Mouse (Mus musculus) liver, embryonic 12.5 days (tissue): ENCODE data around the gene Tmem106b. TPM values are rescaled to one million over a fixed set of nuclear protein-coding genes. Genes with fewer than 3 reads are reported as not detected.

Experiments used
- ATAC-seq: fragments of 200-750 bp; cut with Nextera tagmentation; 2 replicates; pipeline ENCODE4 v1.8.0; 2017; ENCODE audit warnings: moderate number of reproducible peaks, mild to moderate bottlenecking, moderate library complexity
- H3K27ac ChIP-seq: fragments of 300-500 bp; sonication (generic); 2 replicates; pipeline ENCODE4 v1.5.1; 2016; ENCODE audit warnings: mild to moderate bottlenecking
- H3K27me3 ChIP-seq: fragments of 300-500 bp; sonication (generic); replicated peaks from 2 replicates; pipeline ENCODE4 v1.6.1; 2016; ENCODE audit warnings: mild to moderate bottlenecking, moderate library complexity
- H3K36me3 ChIP-seq: fragments of 300-500 bp; sonication (generic); 2 replicates; pipeline ENCODE4 v1.6.1; 2016; ENCODE audit warnings: mild to moderate bottlenecking, moderate library complexity
- H3K4me1 ChIP-seq: fragments of 300-500 bp; sonication (generic); 2 replicates; pipeline ENCODE4 v1.6.1; 2016
- H3K4me2 ChIP-seq: fragments of 300-500 bp; sonication (generic); 2 replicates; pipeline ENCODE4 v1.6.1; 2016; ENCODE audit warnings: mild to moderate bottlenecking, moderate library complexity
- H3K4me3 ChIP-seq: fragments of 300-500 bp; sonication (generic); 2 replicates; pipeline ENCODE4 v1.5.1; 2016; ENCODE audit warnings: mild to moderate bottlenecking, moderate library complexity
- H3K9ac ChIP-seq: fragments of 300-500 bp; sonication (generic); 2 replicates; pipeline ENCODE4 v1.6.1; 2016; ENCODE audit warnings: mild to moderate bottlenecking, moderate library complexity
- H3K9me3 ChIP-seq: fragments of 300-500 bp; sonication (generic); replicated peaks from 2 replicates; pipeline ENCODE4 v1.6.1; 2016; ENCODE audit warnings: mild to moderate bottlenecking, moderate library complexity
- WGBS: fragments of 180-500 bp; shearing (Covaris S2); methylation state at CpG from one replicate; pipeline ENCODE4 v1.1.7; 2016; ENCODE audit not compliant: insufficient replicate concordance; 5-methylcytosine and 5-hydroxymethylcytosine counted together
- polyA plus RNA-seq: library from polyadenylated mRNA; unstranded; fragments of >200 nt; fragmentation: Nextera tagmentation; extraction: Ambion mirVana; gene quantifications from 2 replicates; pipeline ENCODE4 v1.2.1, GENCODE M21; 2016

The Tmem106b gene
- 12.3 and 12.4 TPM in 2 replicates for polyA plus RNA-seq

- H3K27ac ChIP-seq = peak within 1 kb of the TSS; percentile 80
- WGBS = 4% methylated on average over 60 of the region's 61 CpGs
These were observed at the start of gene Tmem106b for GRCm38 (mm10) chr6:13069302-13070146. TSS of gene Tmem106b (plus strand) at chr6:13069759.

GRCm38 (mm10) chr6:13021245-13022100 lies 48.1 kb upstream of the Tmem106b start:
- Histone ChIP-seq H3K9ac (no peak overlapping the region), H3K4me2 (no peak overlapping the region), H3K27me3 (no peaks in the 10 kb centered on the region), H3K36me3 (no peaks in the 10 kb centered on the region), H3K4me3 (no peak overlapping the region), H3K27ac (no peak overlapping the region), H3K4me1 (no peaks in the 10 kb centered on the region), H3K9me3 (no peaks in the 10 kb centered on the region)
- WGBS = 44% methylated on average over 5 of the region's 5 CpGs
- no peak for ATAC-seq

More at GRCm38 (mm10) chr6:13069302-13070146, at the start of gene Tmem106b:
- Histone ChIP-seq H3K9ac (peak within 1 kb of the TSS; percentile 88), H3K4me3 (peak within 1 kb of the TSS; percentile 92), H3K4me2 (peak within 1 kb of the TSS; percentile 77), H3K9me3 (no peaks in the 10 kb centered on the region), H3K27me3 (no peaks in the 10 kb centered on the region), H3K36me3 (peaks cover 17% of the 10 kb centered on the region), H3K4me1 (peaks cover 9% of the 10 kb centered on the region)
- ATAC-seq = peak; percentile 99

GRCm38 (mm10) chr6:13030558-13030957 lies 39.0 kb upstream of the Tmem106b start:
- Histone ChIP-seq H3K4me3 (no peak overlapping the region), H3K27ac (no peak overlapping the region), H3K9me3 (no peaks in the 10 kb centered on the region), H3K4me2 (no peak overlapping the region), H3K27me3 (no peaks in the 10 kb centered on the region), H3K9ac (no peak overlapping the region), H3K4me1 (no peaks in the 10 kb centered on the region), H3K36me3 (no peaks in the 10 kb centered on the region)
- ATAC-seq = no peak

GRCm38 (mm10) chr6:13030961-13031360 lies 38.6 kb upstream of the Tmem106b start:
- no peaks in the 10 kb centered on the region for H3K27me3 ChIP-seq
- no peak overlapping the region for H3K27ac ChIP-seq
- no peak for ATAC-seq
- 32% methylated on average over 1 of the region's 1 CpGs for WGBS
- H3K9me3 ChIP-seq = no peaks in the 10 kb centered on the region
- H3K4me1 ChIP-seq = no peaks in the 10 kb centered on the region
- no peaks in the 10 kb centered on the region for H3K36me3 ChIP-seq
- no peak overlapping the region for H3K4me3 ChIP-seq
- H3K9ac ChIP-seq = no peak overlapping the region
- no peak overlapping the region for H3K4me2 ChIP-seq

- Histone ChIP-seq H3K4me1 (no peaks in the 10 kb centered on the region), H3K9ac (no peak overlapping the region), H3K4me2 (no peak overlapping the region), H3K27ac (no peak overlapping the region), H3K36me3 (no peaks in the 10 kb centered on the region), H3K9me3 (no peaks in the 10 kb centered on the region), H3K27me3 (no peaks in the 10 kb centered on the region), H3K4me3 (no peak overlapping the region)
- no peak for ATAC-seq
- 64% methylated on average over 4 of the region's 4 CpGs for WGBS
These were observed 17.0 kb upstream of the Tmem106b start for GRCm38 (mm10) chr6:13052408-13053200.

GRCm38 (mm10) chr6:13061276-13062039 lies 8.1 kb upstream of the Tmem106b start:
- no peaks in the 10 kb centered on the region for H3K36me3 ChIP-seq
- H3K9ac ChIP-seq = no peak overlapping the region
- H3K4me3 ChIP-seq = no peak overlapping the region
- no peaks in the 10 kb centered on the region for H3K9me3 ChIP-seq
- H3K27me3 ChIP-seq = no peaks in the 10 kb centered on the region
- no peak overlapping the region for H3K4me2 ChIP-seq
- no peak for ATAC-seq
- H3K4me1 ChIP-seq = no peaks in the 10 kb centered on the region
- no peak overlapping the region for H3K27ac ChIP-seq

- Histone ChIP-seq H3K36me3 (no peaks in the 10 kb centered on the region), H3K27me3 (no peaks in the 10 kb centered on the region), H3K4me3 (no peak overlapping the region), H3K27ac (no peak overlapping the region), H3K4me2 (no peak overlapping the region), H3K9me3 (no peaks in the 10 kb centered on the region), H3K9ac (no peak overlapping the region), H3K4me1 (no peaks in the 10 kb centered on the region)
- no peak for ATAC-seq
- 49% methylated on average over 4 of the region's 4 CpGs for whole genome bisulfite sequencing
These were observed 7.5 kb upstream of the Tmem106b start for GRCm38 (mm10) chr6:13062063-13062462.

- WGBS = 59% methylated on average over 2 of the region's 2 CpGs
These were observed 6.8 kb upstream of the Tmem106b start for GRCm38 (mm10) chr6:13062691-13063255.

GRCm38 (mm10) chr6:13070147-13070425 lies 527 bp downstream of the Tmem106b start:
- Histone ChIP-seq H3K4me2 (peak overlapping the region; percentile 77), H3K27me3 (no peaks in the 10 kb centered on the region), H3K9ac (peak overlapping the region; percentile 88), H3K27ac (peak overlapping the region; percentile 80), H3K36me3 (peaks cover 20% of the 10 kb centered on the region), H3K4me3 (peak overlapping the region; percentile 92), H3K4me1 (peaks cover 9% of the 10 kb centered on the region), H3K9me3 (no peaks in the 10 kb centered on the region)
- WGBS = under 1% methylated on average over 11 of the region's 11 CpGs
- no peak; the same call in 1 of the 2 replicates for ATAC-seq

More at GRCm38 (mm10) chr6:13062691-13063255, 6.8 kb upstream of the Tmem106b start:
- H3K27ac ChIP-seq = no peak overlapping the region
- H3K9me3 ChIP-seq = no peaks in the 10 kb centered on the region
- no peaks in the 10 kb centered on the region for H3K36me3 ChIP-seq
- no peak for ATAC-seq
- no peak overlapping the region for H3K4me2 ChIP-seq
- H3K4me3 ChIP-seq = no peak overlapping the region
- H3K9ac ChIP-seq = no peak overlapping the region
- H3K4me1 ChIP-seq = no peaks in the 10 kb centered on the region
- H3K27me3 ChIP-seq = no peaks in the 10 kb centered on the region

GRCm38 (mm10) chr6:13070485-13070884 lies 926 bp downstream of the Tmem106b start:
- peak overlapping the region; percentile 77 for H3K4me2 ChIP-seq
- H3K9me3 ChIP-seq = no peaks in the 10 kb centered on the region
- peak overlapping the region; percentile 92 for H3K4me3 ChIP-seq
- H3K4me1 ChIP-seq = peaks cover 9% of the 10 kb centered on the region
- H3K27ac ChIP-seq = peak overlapping the region; percentile 80; the same call in 1 of the 2 replicates
- peaks cover 23% of the 10 kb centered on the region for H3K36me3 ChIP-seq
- ATAC-seq = peak; percentile 28
- no peaks in the 10 kb centered on the region for H3K27me3 ChIP-seq
- WGBS = 54% methylated on average over 4 of the region's 4 CpGs
- peak overlapping the region; percentile 88 for H3K9ac ChIP-seq

GRCm38 (mm10) chr6:13073036-13073435 lies 3.5 kb downstream of the Tmem106b start:
- Histone ChIP-seq H3K9me3 (no peaks in the 10 kb centered on the region), H3K4me1 (peaks cover 9% of the 10 kb centered on the region), H3K36me3 (peaks cover 39% of the 10 kb centered on the region), H3K4me2 (no peak overlapping the region), H3K27me3 (no peaks in the 10 kb centered on the region), H3K4me3 (no peak overlapping the region), H3K27ac (no peak overlapping the region), H3K9ac (no peak overlapping the region)
- WGBS = 79% methylated on average over 4 of the region's 4 CpGs
- no peak for ATAC-seq
